Comparison of ENCODE assay signal across 7 mouse cellular contexts in the genomic region with DNA sequence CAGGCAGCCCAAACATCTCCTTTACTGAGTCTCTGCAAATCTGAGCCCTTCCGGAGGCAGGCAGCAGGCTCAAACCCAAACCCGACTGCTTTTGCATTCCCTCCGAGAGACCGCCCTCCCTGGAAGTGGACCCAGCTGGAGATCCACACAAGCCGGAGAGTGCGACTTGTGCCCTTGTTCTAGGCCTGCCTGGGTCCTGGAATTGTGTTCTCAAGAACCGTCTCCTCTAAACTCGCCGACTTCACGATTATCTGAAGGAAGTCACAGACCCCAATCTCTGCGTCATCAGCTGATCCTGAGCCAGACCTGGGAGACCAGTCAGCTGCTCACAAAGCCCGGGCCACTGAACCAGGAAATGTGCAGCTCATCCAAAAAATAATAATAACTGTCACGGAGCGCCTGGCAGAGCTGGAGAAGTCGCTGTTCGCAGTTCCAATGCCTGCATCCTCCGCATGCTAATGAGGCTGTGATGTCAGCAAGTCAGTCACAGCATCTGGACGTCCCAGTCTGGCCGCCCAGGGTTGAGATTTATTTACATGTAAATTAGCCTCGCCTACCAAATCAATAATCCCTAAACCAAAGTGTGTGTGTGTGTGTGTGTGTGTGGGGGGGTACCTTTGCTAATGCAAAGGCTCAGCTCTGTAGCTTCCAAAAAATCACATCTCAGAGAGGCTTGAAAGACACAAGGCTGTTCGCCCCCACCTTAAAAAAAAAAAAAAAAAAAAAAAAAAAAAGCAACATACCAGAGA.
A peak's percentile ranks its signal among the peaks of the same experiment; 100 is the strongest.
DNase-seq lines count a peak whose midpoint lies in the region; ATAC-seq lines count a peak whose summit lies in the region.

No protein-coding gene starts in this region.

- H3K4me3 ChIP-seq in forebrain, embryonic 13.5 days, result peak overlapping the region; percentile 42
- peak overlapping the region; percentile 55 for H3K4me3 ChIP-seq in heart, embryonic 15.5 days
- peak overlapping the region; percentile 36 for H3K4me3 ChIP-seq in neural tube, embryonic 11.5 days (ENCODE audit: low read depth, low read length)

- no peaks in the 10 kb centered on the region for H3K36me3 ChIP-seq in forebrain, embryonic 13.5 days (ENCODE audit: poor library complexity, severe bottlenecking)
- H3K36me3 ChIP-seq in heart, embryonic 15.5 days, result no peaks in the 10 kb centered on the region
- no peaks in the 10 kb centered on the region for H3K36me3 ChIP-seq in neural tube, embryonic 11.5 days (ENCODE audit: control insufficient read depth, insufficient read depth, low read length)

- peak overlapping the region; percentile 60 for H3K4me2 ChIP-seq in forebrain, embryonic 13.5 days
- peak overlapping the region; percentile 69 for H3K4me2 ChIP-seq in heart, embryonic 15.5 days
- peak overlapping the region; percentile 55 for H3K4me2 ChIP-seq in neural tube, embryonic 11.5 days (ENCODE audit: low read depth)

- H3K4me1 ChIP-seq in forebrain, embryonic 13.5 days, result peaks cover 30% of the 10 kb centered on the region
- peaks cover 16% of the 10 kb centered on the region for H3K4me1 ChIP-seq in heart, embryonic 15.5 days (replicated peaks)
- peaks cover 5% of the 10 kb centered on the region; the same call in 1 of the 2 replicates for H3K4me1 ChIP-seq in neural tube, embryonic 11.5 days (ENCODE audit: control insufficient read depth, insufficient read depth, low read length)

- ATAC-seq in forebrain, embryonic 13.5 days, result peak; percentile 87
- peak; percentile 47; the same call in 1 of the 2 replicates for ATAC-seq in heart, embryonic 15.5 days (replicated peaks; ENCODE audit: insufficient number of reproducible peaks, insufficient read depth, low FRiP score, low read depth)
- ATAC-seq in neural tube, embryonic 11.5 days (ENCODE audit: insufficient read depth, low FRiP score, low TSS enrichment), result peak; percentile 84

- H3K27ac ChIP-seq in forebrain, embryonic 13.5 days, result peak overlapping the region; percentile 78
- peak overlapping the region; percentile 79 for H3K27ac ChIP-seq in heart, embryonic 15.5 days
- peak overlapping the region; percentile 39 for H3K27ac ChIP-seq in neural tube, embryonic 11.5 days (ENCODE audit: low read depth, low read length)

- H3K9me3 ChIP-seq in forebrain, embryonic 13.5 days (replicated peaks), result no peaks in the 10 kb centered on the region
- no peaks in the 10 kb centered on the region for H3K9me3 ChIP-seq in heart, embryonic 15.5 days (replicated peaks)
- no peaks in the 10 kb centered on the region for H3K9me3 ChIP-seq in neural tube, embryonic 11.5 days (ENCODE audit: control insufficient read depth, low read length)

- peak overlapping the region; percentile 55 for H3K9ac ChIP-seq in forebrain, embryonic 13.5 days
- peak overlapping the region; percentile 51 for H3K9ac ChIP-seq in heart, embryonic 15.5 days
- peak overlapping the region; percentile 46 for H3K9ac ChIP-seq in neural tube, embryonic 11.5 days (ENCODE audit: low read length)

- under 1% methylated on average over 21 of the region's 21 CpGs for WGBS in forebrain, embryonic 13.5 days
- WGBS in heart, embryonic 15.5 days, result under 1% methylated on average over 21 of the region's 21 CpGs
- WGBS in neural tube, embryonic 11.5 days, result 0% methylated on average over 21 of the region's 21 CpGs

- peak; percentile 55 for DNase-seq in cerebellum, adult 11-12 months
- DNase-seq in kidney, postnatal 10 days, result peak; percentile 91
- DNase-seq in liver, result peak; percentile 7
- peak; percentile 78 for DNase-seq in neural tube, embryonic 11.5 days (ENCODE audit: low spot score)
- peak; percentile 32 to 56 for DNase-seq in urinary bladder, adult 18-20 months (ENCODE audit: low spot score in 2 of 2)

- H3K27me3 ChIP-seq in forebrain, embryonic 13.5 days, result no peaks in the 10 kb centered on the region
- no peaks in the 10 kb centered on the region for H3K27me3 ChIP-seq in heart, embryonic 15.5 days
- no peaks in the 10 kb centered on the region for H3K27me3 ChIP-seq in neural tube, embryonic 11.5 days (ENCODE audit: control insufficient read depth, insufficient read depth, low read length)

Comparison
In these comparisons a context has a peak if more than half of its experiments do, and no peak if none do; other contexts are left out.
1. Peak in every context shown above with its lines: DNase-seq, ATAC-seq, H3K4me3 ChIP-seq and H3K27ac ChIP-seq.
2. DNase-seq: peak in every context shown above with its lines; median percentile 91 in kidney, postnatal 10 days; 78 in neural tube, embryonic 11.5 days; 55 in cerebellum, adult 11-12 months; 44 in urinary bladder, adult 18-20 months; 7 in liver.